Mouse (Mus musculus): Measurements from ENCODE around the gene Enpp7. TPM values are rescaled to one million over a fixed set of nuclear protein-coding genes. Genes with fewer than 3 reads are reported as not detected.

Enpp7 gene
- polyA plus RNA-seq, 1 experiment from 2014 or later, result not detected

GRCm38 (mm10) chr11:118998540-118999265 lies 10.7 kb downstream of the Enpp7 start:
- Histone ChIP-seq H3K4me2 (peak overlapping the region; percentile 54), H3K27ac (peak overlapping the region; percentile 65; the same call in 1 of the 2 replicates), H3K36me3 (replicated peaks) (no peaks in the 10 kb centered on the region), H3K9ac (peak overlapping the region; percentile 1; the same call in 1 of the 2 replicates), H3K27me3 (peaks cover 50% of the 10 kb centered on the region), H3K9me3 (no peaks in the 10 kb centered on the region), H3K4me3 (replicated peaks) (peak overlapping the region; percentile 20), H3K4me1 (peaks cover 27% of the 10 kb centered on the region)
- ATAC-seq (ENCODE audit: low FRiP score), result peak; percentile 83
- WGBS, result 4% methylated on average over 30 of the region's 30 CpGs

- 2% methylated on average over 26 of the region's 26 CpGs for WGBS
- H3K36me3 ChIP-seq (replicated peaks), result no peaks in the 10 kb centered on the region
- ATAC-seq (ENCODE audit: low FRiP score), result peak; percentile 77
- H3K4me1 ChIP-seq, result peaks cover 27% of the 10 kb centered on the region
- peak overlapping the region; percentile 54 for H3K4me2 ChIP-seq
- peaks cover 44% of the 10 kb centered on the region for H3K27me3 ChIP-seq
- H3K9ac ChIP-seq, result peak overlapping the region; percentile 41; the same call in 1 of the 2 replicates
- no peaks in the 10 kb centered on the region for H3K9me3 ChIP-seq
- peak overlapping the region; percentile 65; the same call in 1 of the 2 replicates for H3K27ac ChIP-seq
- H3K4me3 ChIP-seq (replicated peaks), result peak overlapping the region; percentile 20
Measured at GRCm38 (mm10) chr11:118999361-118999804, 11.4 kb downstream of the Enpp7 start.

- Histone ChIP-seq H3K9ac (no peak overlapping the region), H3K4me1 (peaks cover 20% of the 10 kb centered on the region), H3K4me3 (replicated peaks) (no peak overlapping the region), H3K9me3 (no peaks in the 10 kb centered on the region), H3K27me3 (peaks cover 48% of the 10 kb centered on the region), H3K4me2 (no peak overlapping the region), H3K36me3 (replicated peaks) (no peaks in the 10 kb centered on the region), H3K27ac (no peak overlapping the region)
- ATAC-seq (ENCODE audit: low FRiP score), result no peak
- 74% methylated on average over 2 of the region's 2 CpGs for WGBS
Measured at GRCm38 (mm10) chr11:119000877-119001276, 12.9 kb downstream of the Enpp7 start.

GRCm38 (mm10) chr11:119001493-119002128 lies 13.6 kb downstream of the Enpp7 start:
- Histone ChIP-seq H3K9ac (no peak overlapping the region), H3K4me3 (replicated peaks) (no peak overlapping the region), H3K27ac (no peak overlapping the region), H3K36me3 (replicated peaks) (no peaks in the 10 kb centered on the region), H3K4me1 (peaks cover 20% of the 10 kb centered on the region), H3K9me3 (no peaks in the 10 kb centered on the region), H3K27me3 (peaks cover 45% of the 10 kb centered on the region), H3K4me2 (no peak overlapping the region)
- WGBS, result 78% methylated on average over 4 of the region's 4 CpGs
- no peak for ATAC-seq (ENCODE audit: low FRiP score)

- Histone ChIP-seq H3K4me3 (replicated peaks) (no peak overlapping the region), H3K27ac (no peak overlapping the region), H3K9ac (no peak overlapping the region), H3K4me1 (no peaks in the 10 kb centered on the region), H3K4me2 (no peak overlapping the region), H3K9me3 (no peaks in the 10 kb centered on the region), H3K27me3 (peaks cover 27% of the 10 kb centered on the region), H3K36me3 (replicated peaks) (no peaks in the 10 kb centered on the region)
- no peak for ATAC-seq (ENCODE audit: low FRiP score)
- 88% methylated on average over 10 of the region's 10 CpGs for WGBS
Measured at GRCm38 (mm10) chr11:119005547-119006275, 17.7 kb downstream of the Enpp7 start.

GRCm38 (mm10) chr11:119006462-119006861 lies 18.5 kb downstream of the Enpp7 start:
- ATAC-seq (ENCODE audit: low FRiP score), result no peak
- H3K27me3 ChIP-seq, result peaks cover 20% of the 10 kb centered on the region; the same call in 1 of the 2 replicates
- no peak overlapping the region for H3K4me3 ChIP-seq (replicated peaks)
- WGBS, result 71% methylated on average over 3 of the region's 3 CpGs
- no peak overlapping the region for H3K9ac ChIP-seq
- no peaks in the 10 kb centered on the region for H3K9me3 ChIP-seq
- no peak overlapping the region for H3K4me2 ChIP-seq
- no peaks in the 10 kb centered on the region for H3K36me3 ChIP-seq (replicated peaks)
- no peak overlapping the region for H3K27ac ChIP-seq
- no peaks in the 10 kb centered on the region for H3K4me1 ChIP-seq

- Histone ChIP-seq H3K27me3 (peaks cover 12% of the 10 kb centered on the region; the same call in 1 of the 2 replicates), H3K36me3 (replicated peaks) (no peaks in the 10 kb centered on the region), H3K4me3 (replicated peaks) (peak overlapping the region; percentile 20), H3K4me1 (no peaks in the 10 kb centered on the region), H3K27ac (no peak overlapping the region), H3K9ac (no peak overlapping the region), H3K9me3 (no peaks in the 10 kb centered on the region), H3K4me2 (peak overlapping the region; percentile 38)
- ATAC-seq (ENCODE audit: low FRiP score), result 0 out of 2 replicates have a peak, but pooled peaks have one; percentile 39
- 24% methylated on average over 21 of the region's 21 CpGs for WGBS
Measured at GRCm38 (mm10) chr11:119007461-119008456, 19.8 kb downstream of the Enpp7 start.

- 87% methylated on average over 7 of the region's 7 CpGs for WGBS
Measured at GRCm38 (mm10) chr11:119014455-119014854, 26.5 kb downstream of the Enpp7 start.

GRCm38 (mm10) chr11:119017506-119017905 lies 29.5 kb downstream of the Enpp7 start:
- Histone ChIP-seq H3K27me3 (peaks cover 29% of the 10 kb centered on the region), H3K4me1 (peaks cover 15% of the 10 kb centered on the region), H3K9ac (no peak overlapping the region), H3K9me3 (no peaks in the 10 kb centered on the region), H3K36me3 (replicated peaks) (no peaks in the 10 kb centered on the region), H3K27ac (no peak overlapping the region), H3K4me3 (replicated peaks) (no peak overlapping the region), H3K4me2 (no peak overlapping the region)
- ATAC-seq (ENCODE audit: low FRiP score), result no peak
- 41% methylated on average over 7 of the region's 7 CpGs for WGBS

More at GRCm38 (mm10) chr11:119014455-119014854, 26.5 kb downstream of the Enpp7 start:
- Histone ChIP-seq H3K9me3 (no peaks in the 10 kb centered on the region), H3K4me3 (replicated peaks) (no peak overlapping the region), H3K4me1 (peaks cover 6% of the 10 kb centered on the region; the same call in 1 of the 2 replicates), H3K4me2 (no peak overlapping the region), H3K9ac (no peak overlapping the region), H3K27me3 (peaks cover 6% of the 10 kb centered on the region; the same call in 1 of the 2 replicates), H3K36me3 (replicated peaks) (no peaks in the 10 kb centered on the region), H3K27ac (no peak overlapping the region)
- ATAC-seq (ENCODE audit: low FRiP score), result no peak

GRCm38 (mm10) chr11:119021180-119021579 lies 33.2 kb downstream of the Enpp7 start:
- Histone ChIP-seq H3K9ac (no peak overlapping the region), H3K36me3 (replicated peaks) (peaks cover 18% of the 10 kb centered on the region), H3K4me1 (peaks cover 39% of the 10 kb centered on the region), H3K4me2 (no peak overlapping the region), H3K27ac (no peak overlapping the region), H3K9me3 (no peaks in the 10 kb centered on the region), H3K4me3 (replicated peaks) (no peak overlapping the region), H3K27me3 (peaks cover 30% of the 10 kb centered on the region)
- ATAC-seq (ENCODE audit: low FRiP score), result no peak
- 93% methylated on average over 7 of the region's 7 CpGs for WGBS

All from forebrain, embryonic 12.5 days (tissue).